Mouse (Mus musculus): ENCODE results near the gene Gm20806.
"Not testable (repeated sequence)": the region's sequence is repeated elsewhere in the genome, so short reads cannot be mapped to it uniquely, and the experiment has no call there.

Gene Gm20806

DNA sequence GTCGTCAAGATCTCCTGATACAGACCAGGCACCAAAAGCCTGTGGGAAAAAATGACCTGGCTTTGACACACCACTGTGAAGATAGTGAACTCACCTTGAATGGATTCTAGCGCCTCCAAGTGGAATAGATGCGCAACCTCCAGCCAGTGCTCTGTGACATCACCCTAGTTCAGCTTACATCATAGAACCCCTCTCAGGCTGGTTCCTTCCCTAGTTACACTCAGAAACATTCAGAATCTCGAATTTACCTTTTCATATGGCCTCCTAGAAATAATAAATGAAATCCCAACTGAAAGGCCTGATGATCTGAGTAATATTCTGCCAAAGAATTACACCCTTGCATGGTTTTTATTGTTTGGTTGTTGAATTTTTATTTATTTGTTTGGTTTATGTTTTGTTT lies at the start of gene Gm20806:
Gene Gm20806, minus strand, starts transcription at position 101 of the 400 bp plus-strand sequence.
- ATAC-seq (ENCODE audit: low TSS enrichment), result not testable (repeated sequence)

Measured in frontal cortex, adult (tissue).